Mouse (Mus musculus) hindbrain, embryonic 12.5 days (tissue): ENCODE results near the gene Rbfox2. TPM values are rescaled to one million over a fixed set of nuclear protein-coding genes. Genes with fewer than 3 reads are reported as not detected.

Source experiments
- ATAC-seq: fragments of 200-750 bp; cut with Nextera tagmentation; 2 replicates; pipeline ENCODE4 v1.8.0; 2017; ENCODE audit warnings: moderate TSS enrichment; ENCODE audit not compliant: low FRiP score
- H3K27ac ChIP-seq: fragments of 300-500 bp; sonication (generic); 2 replicates; pipeline ENCODE4 v1.5.1; 2016; ENCODE audit warnings: mild to moderate bottlenecking
- H3K27me3 ChIP-seq: fragments of 300-500 bp; sonication (generic); 2 replicates; pipeline ENCODE4 v1.6.1; 2016; ENCODE audit warnings: mild to moderate bottlenecking
- H3K36me3 ChIP-seq: fragments of 300-500 bp; sonication (generic); 2 replicates; pipeline ENCODE4 v1.6.1; 2016; ENCODE audit warnings: mild to moderate bottlenecking
- H3K4me1 ChIP-seq: fragments of 300-500 bp; sonication (generic); 2 replicates; pipeline ENCODE4 v1.6.1; 2016
- H3K4me2 ChIP-seq: fragments of 300-500 bp; sonication (generic); replicated peaks from 2 replicates; pipeline ENCODE4 v1.6.1; 2016; ENCODE audit warnings: mild to moderate bottlenecking
- H3K4me3 ChIP-seq: fragments of 300-500 bp; sonication (generic); 2 replicates; pipeline ENCODE4 v1.5.1; 2016; ENCODE audit warnings: mild to moderate bottlenecking
- H3K9ac ChIP-seq: fragments of 300-500 bp; sonication (generic); 2 replicates; pipeline ENCODE4 v1.6.1; 2016; ENCODE audit warnings: mild to moderate bottlenecking, moderate library complexity
- H3K9me3 ChIP-seq: fragments of 300-500 bp; sonication (generic); replicated peaks from 2 replicates; pipeline ENCODE4 v1.6.1; 2016; ENCODE audit warnings: mild to moderate bottlenecking
- WGBS: fragments of 180-500 bp; shearing (Covaris S2); methylation state at CpG from one replicate; pipeline ENCODE4 v1.1.7; 2016; 5-methylcytosine and 5-hydroxymethylcytosine counted together
- polyA plus RNA-seq: library from polyadenylated mRNA; unstranded; fragments of >200 nt; fragmentation: Nextera tagmentation; extraction: Ambion mirVana; gene quantifications from 2 replicates; pipeline ENCODE4 v1.2.1, GENCODE M21; 2016

The Rbfox2 gene
- polyA plus RNA-seq, 1 experiment from 2014 or later, result 156 TPM

DNA sequence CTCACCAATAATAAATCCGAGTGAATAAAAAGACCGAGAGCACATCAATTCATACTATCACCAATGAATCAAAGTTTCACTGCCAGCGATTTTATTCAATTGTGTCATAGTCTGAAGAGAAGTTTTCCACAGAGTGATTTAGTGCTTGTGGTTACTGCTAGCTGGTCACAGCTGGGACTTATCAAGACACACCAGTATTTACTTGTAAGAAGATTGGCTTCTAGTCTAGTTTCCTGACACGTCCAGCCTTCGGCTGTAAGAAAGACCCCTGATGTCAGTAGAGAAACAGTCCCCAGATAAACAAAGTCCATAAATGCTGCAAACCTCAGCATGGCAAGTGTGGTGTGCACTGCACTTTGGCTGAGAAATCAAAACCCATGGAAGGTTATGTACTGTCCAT is 145.4 kb downstream of the Rbfox2 start:
- Histone ChIP-seq H3K4me2 (no peak overlapping the region), H3K36me3 (no peaks in the 10 kb centered on the region), H3K27me3 (no peaks in the 10 kb centered on the region), H3K27ac (no peak overlapping the region), H3K4me3 (no peak overlapping the region), H3K4me1 (peaks cover 15% of the 10 kb centered on the region), H3K9me3 (no peaks in the 10 kb centered on the region), H3K9ac (no peak overlapping the region)
- WGBS, result 73% methylated on average over 5 of the region's 5 CpGs
- ATAC-seq, result no peak

DNA sequence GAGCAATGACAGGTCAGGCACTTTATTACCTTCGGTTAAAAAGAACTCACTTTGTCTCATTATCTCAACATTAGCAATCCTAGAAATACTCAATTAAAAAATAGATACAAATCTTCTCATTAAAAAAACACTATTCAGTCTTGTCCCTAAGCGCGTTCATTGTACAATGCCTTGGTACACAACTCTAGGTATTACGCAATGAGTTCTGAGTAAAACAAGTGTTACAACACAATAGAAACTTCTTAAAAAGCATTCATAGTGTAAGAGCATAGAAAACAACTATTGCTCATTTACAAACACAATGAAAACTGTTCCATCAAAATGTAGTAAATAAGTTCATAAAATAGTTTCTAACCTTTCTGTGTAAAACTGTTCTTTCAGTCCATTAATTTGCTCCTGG is 146.0 kb downstream of the Rbfox2 start:
- Histone ChIP-seq H3K4me1 (peaks cover 20% of the 10 kb centered on the region), H3K9me3 (no peaks in the 10 kb centered on the region), H3K4me2 (no peak overlapping the region), H3K4me3 (no peak overlapping the region), H3K27ac (no peak overlapping the region), H3K9ac (no peak overlapping the region), H3K36me3 (no peaks in the 10 kb centered on the region), H3K27me3 (no peaks in the 10 kb centered on the region)
- WGBS, result 94% methylated on average over 4 of the region's 4 CpGs
- no peak for ATAC-seq

DNA sequence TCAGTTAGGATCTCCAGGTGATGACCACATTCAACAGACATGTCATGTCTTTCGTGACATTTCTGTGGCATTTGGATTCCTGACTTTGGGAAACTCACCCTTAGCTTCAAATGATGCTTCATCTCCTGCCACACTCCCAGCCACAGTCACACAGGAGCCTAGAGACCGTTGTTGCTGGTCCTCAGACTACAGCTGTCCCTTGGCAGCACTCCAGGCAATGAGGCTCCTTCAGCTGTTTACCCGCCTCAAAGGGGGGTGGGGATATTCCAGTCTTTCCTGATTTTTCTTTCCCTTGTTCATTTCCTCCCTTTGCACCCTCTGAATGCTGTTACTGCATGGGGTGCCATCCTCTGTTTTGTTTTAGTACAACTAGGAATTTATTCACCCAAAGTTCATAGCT is 150.3 kb downstream of the Rbfox2 start:
- Histone ChIP-seq H3K9me3 (no peaks in the 10 kb centered on the region), H3K27me3 (no peaks in the 10 kb centered on the region), H3K4me1 (peaks cover 22% of the 10 kb centered on the region), H3K4me3 (no peak overlapping the region), H3K4me2 (no peak overlapping the region), H3K9ac (no peak overlapping the region), H3K36me3 (no peaks in the 10 kb centered on the region), H3K27ac (peak overlapping the region; percentile 12; the same call in 1 of the 2 replicates)
- 49% methylated on average over 3 of the region's 3 CpGs for whole genome bisulfite sequencing
- no peak for ATAC-seq

DNA sequence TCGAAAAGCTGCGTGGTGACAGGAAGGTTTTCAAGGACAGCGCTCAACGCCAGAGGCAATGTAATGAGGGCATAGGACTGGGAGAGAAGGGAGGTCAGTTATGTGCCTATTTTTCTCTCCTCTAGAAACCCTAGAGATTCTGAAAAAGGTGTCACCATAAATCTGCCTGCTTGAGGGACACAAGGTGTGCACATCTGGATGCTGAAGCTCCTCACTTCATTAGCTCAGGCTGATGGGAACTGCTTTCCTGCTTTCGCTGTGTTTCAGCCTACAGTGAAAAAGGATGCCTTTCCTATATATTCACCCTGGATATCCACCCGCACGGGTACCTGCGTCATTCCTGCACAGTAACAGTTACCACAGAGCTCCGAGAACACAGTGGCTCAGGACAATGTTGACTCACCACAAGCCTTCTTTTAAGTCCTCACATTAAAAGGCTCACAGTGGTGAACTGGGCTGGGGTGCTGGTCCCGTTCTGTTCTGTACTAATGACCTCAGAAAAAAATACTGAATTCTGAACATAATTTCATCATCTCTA is 152.5 kb downstream of the Rbfox2 start:
- Histone ChIP-seq H3K4me1 (peaks cover 40% of the 10 kb centered on the region), H3K9me3 (no peaks in the 10 kb centered on the region), H3K36me3 (0 out of 2 replicates have a peak, but pooled peaks cover under 1% of the 10 kb centered on the region), H3K9ac (no peak overlapping the region), H3K4me3 (no peak overlapping the region), H3K27me3 (no peaks in the 10 kb centered on the region), H3K4me2 (peak overlapping the region; percentile 61; the same call in 1 of the 2 replicates), H3K27ac (peak overlapping the region; percentile 95; the same call in 1 of the 2 replicates)
- WGBS, result 70% methylated on average over 10 of the region's 10 CpGs
- ATAC-seq, result no peak

DNA sequence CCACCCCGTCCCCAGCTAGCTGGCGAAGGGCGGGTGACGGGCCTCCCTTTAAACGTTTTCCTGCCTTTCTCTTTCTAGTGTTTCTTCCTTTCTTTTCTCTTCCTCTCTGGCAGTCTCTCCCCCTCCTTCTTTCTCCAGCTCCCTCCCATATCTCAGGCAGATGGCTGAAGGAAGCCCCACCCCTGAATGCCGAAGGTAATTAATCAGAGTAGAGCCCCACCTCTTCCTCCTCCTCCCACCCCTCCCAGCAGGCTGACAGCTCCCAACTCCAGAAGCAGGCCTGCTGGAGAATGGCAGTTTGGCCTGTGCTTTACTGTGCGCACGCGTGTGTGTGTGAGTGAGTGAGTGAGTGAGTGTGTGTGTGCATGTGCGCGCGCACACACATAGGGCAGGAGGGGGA is 153.2 kb downstream of the Rbfox2 start:
- Histone ChIP-seq H3K27me3 (no peaks in the 10 kb centered on the region), H3K4me2 (peak overlapping the region; percentile 61), H3K27ac (peak overlapping the region; percentile 95), H3K4me1 (peaks cover 47% of the 10 kb centered on the region), H3K9me3 (no peaks in the 10 kb centered on the region), H3K9ac (peak overlapping the region; percentile 75), H3K4me3 (peak overlapping the region; percentile 64), H3K36me3 (0 out of 2 replicates have a peak, but pooled peaks cover 2% of the 10 kb centered on the region)
- 2% methylated on average over 12 of the region's 12 CpGs for WGBS
- peak; percentile 93 for ATAC-seq

DNA sequence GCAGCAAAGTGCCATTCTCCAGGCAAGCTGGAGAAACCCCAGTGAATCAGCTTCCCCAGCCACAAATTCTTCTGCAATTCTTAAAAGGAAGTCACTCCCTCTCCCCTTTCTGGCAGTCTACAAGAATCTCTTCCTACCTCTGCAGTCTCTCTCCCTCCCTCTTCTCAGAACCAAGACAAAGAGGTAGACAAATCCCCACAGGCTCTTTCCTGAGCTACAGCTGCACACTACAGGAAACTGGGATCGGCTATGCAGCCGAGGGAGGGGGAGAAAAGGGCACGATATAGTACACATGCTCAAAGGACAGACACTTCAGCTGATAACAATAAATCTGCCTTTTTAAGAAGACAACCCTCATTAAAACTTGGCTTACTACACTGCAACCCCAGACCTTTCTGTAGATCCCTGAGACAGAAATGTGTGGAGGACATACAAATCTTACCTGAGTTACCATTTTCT is 153.7 kb downstream of the Rbfox2 start:
- Histone ChIP-seq H3K9me3 (no peaks in the 10 kb centered on the region), H3K9ac (peak overlapping the region; percentile 75), H3K27ac (peak overlapping the region; percentile 95), H3K4me2 (peak overlapping the region; percentile 61), H3K4me1 (peaks cover 51% of the 10 kb centered on the region), H3K36me3 (0 out of 2 replicates have a peak, but pooled peaks cover 2% of the 10 kb centered on the region), H3K27me3 (no peaks in the 10 kb centered on the region), H3K4me3 (peak overlapping the region; percentile 64)
- 0% methylated on average over 3 of the region's 3 CpGs for WGBS
- ATAC-seq, result peak; percentile 82

DNA sequence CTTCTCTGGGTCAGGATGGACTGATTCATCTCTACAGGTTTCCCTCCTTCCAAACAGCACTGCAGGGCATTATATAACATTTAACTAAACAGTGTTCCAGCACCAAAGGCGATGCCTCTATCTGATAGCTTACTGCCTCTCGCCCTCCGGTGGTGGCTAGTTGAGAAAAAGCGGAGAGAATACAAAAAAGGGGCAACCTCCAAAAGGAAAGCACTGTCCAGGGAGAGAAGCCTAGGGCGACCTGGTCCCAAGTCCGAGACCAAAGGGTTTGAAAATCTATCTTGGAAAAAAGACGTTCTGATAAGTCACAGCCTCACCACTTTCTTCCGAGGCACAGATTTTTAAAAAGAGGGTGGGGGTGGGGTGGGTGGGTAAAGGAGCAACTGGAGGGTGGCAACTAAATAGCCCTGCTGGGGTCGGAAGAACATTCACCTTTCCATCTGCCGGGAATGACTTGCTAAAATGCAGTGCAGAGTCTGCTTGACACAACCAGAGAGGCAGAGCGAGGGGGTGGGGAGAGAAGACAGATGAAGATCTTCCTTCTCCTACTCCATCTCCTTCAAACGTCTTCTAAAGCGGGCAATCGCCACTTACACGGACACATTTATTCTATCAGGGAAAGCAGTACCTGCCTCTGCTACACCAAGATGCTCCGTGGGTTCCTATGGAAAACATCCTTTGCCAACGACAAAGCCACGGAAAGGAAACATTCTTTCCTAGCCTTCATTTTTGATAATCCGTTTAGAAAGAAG is 154.3 kb downstream of the Rbfox2 start:
- 0 out of 2 replicates have a peak, but pooled peaks cover 2% of the 10 kb centered on the region for H3K36me3 ChIP-seq
- peak overlapping the region; percentile 95 for H3K27ac ChIP-seq
- peak overlapping the region; percentile 61 for H3K4me2 ChIP-seq
- H3K27me3 ChIP-seq, result no peaks in the 10 kb centered on the region
- ATAC-seq, result no peak
- H3K4me3 ChIP-seq, result peak overlapping the region; percentile 64
- 2% methylated on average over 19 of the region's 19 CpGs for WGBS
- H3K4me1 ChIP-seq, result peaks cover 52% of the 10 kb centered on the region
- H3K9me3 ChIP-seq, result no peaks in the 10 kb centered on the region
- H3K9ac ChIP-seq, result peak overlapping the region; percentile 75

DNA sequence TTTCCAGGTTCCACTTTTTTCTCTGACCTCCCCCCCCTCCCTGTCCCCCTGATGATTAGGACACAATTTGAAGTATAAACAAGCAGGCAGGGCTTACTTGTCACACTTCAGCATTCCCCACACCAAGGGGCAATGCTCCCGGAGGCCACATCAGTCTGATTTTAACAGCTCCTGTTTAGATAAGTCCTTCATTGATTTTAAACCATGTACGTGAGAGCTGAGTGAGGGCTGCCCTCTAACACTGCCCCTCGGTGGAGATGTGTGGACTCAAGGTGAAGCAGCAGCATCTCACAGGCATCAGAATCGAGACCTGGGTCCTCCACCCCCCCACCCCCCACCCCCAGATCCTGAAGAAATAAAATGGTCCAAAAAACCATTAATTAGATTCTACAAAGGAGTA is 155.0 kb downstream of the Rbfox2 start:
- H3K4me1 ChIP-seq, result peaks cover 53% of the 10 kb centered on the region
- WGBS, result 8% methylated on average over 4 of the region's 4 CpGs
- no peak for ATAC-seq

DNA sequence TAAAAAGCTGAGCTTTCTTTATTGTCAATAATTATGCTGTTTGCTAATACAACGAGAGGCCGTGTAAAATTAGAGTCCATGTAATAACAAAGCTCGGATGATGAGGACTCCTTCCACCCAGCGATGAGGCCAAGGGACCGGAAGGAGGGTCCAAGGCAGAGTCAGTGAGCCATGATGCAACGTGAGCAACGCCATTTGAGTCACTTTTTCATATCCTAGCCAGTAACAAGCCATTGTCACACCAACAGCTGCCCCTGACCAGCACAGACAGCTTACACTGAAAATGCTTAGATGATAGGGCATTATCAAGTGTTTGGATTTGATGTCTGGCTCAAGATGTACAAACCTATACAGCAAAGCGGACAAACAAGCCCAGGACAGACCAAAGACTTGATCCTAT is 155.6 kb downstream of the Rbfox2 start:
- peak overlapping the region; percentile 62; the same call in 1 of the 2 replicates for H3K27ac ChIP-seq
- peak overlapping the region; percentile 64 for H3K4me3 ChIP-seq
- H3K4me2 ChIP-seq, result peak overlapping the region; percentile 61
- H3K36me3 ChIP-seq, result 0 out of 2 replicates have a peak, but pooled peaks cover 2% of the 10 kb centered on the region
- H3K9ac ChIP-seq, result peak overlapping the region; percentile 75
- ATAC-seq, result no peak
- 37% methylated on average over 8 of the region's 8 CpGs for WGBS
- no peaks in the 10 kb centered on the region for H3K9me3 ChIP-seq
- no peaks in the 10 kb centered on the region for H3K27me3 ChIP-seq
- peaks cover 49% of the 10 kb centered on the region for H3K4me1 ChIP-seq

More for the DNA sequence above, 155.0 kb downstream of the Rbfox2 start:
- Histone ChIP-seq H3K9ac (peak overlapping the region; percentile 75), H3K9me3 (no peaks in the 10 kb centered on the region), H3K27ac (no peak overlapping the region), H3K27me3 (no peaks in the 10 kb centered on the region), H3K4me2 (peak overlapping the region; percentile 61), H3K4me3 (peak overlapping the region; percentile 64), H3K36me3 (0 out of 2 replicates have a peak, but pooled peaks cover 2% of the 10 kb centered on the region)

DNA sequence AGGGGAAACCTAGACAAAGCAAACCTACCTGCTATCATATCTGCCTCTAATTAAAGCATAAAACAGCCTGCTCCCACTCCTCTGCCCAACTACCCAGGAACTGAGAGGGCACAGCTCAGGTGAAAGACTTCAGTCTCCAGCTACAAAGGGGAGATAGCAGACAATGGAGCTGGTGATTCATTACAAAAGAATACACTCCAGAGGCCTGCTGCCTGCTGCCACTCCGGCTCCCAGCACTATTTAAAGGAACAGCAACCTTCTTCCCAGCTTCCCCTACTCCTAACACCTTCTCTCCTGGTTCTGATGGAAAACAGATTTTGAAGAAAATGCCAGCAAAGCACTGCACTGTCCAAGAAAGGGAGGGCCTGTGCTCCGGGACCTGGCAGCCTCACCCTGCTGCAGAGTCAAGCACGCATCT is 156.4 kb downstream of the Rbfox2 start:
- Histone ChIP-seq H3K27ac (peak overlapping the region; percentile 92), H3K4me3 (peak overlapping the region; percentile 64), H3K27me3 (no peaks in the 10 kb centered on the region), H3K4me1 (peaks cover 46% of the 10 kb centered on the region), H3K36me3 (0 out of 2 replicates have a peak, but pooled peaks cover 2% of the 10 kb centered on the region), H3K9ac (peak overlapping the region; percentile 75), H3K4me2 (peak overlapping the region; percentile 61), H3K9me3 (no peaks in the 10 kb centered on the region)
- WGBS, result 7% methylated on average over 3 of the region's 3 CpGs
- ATAC-seq, result no peak

DNA sequence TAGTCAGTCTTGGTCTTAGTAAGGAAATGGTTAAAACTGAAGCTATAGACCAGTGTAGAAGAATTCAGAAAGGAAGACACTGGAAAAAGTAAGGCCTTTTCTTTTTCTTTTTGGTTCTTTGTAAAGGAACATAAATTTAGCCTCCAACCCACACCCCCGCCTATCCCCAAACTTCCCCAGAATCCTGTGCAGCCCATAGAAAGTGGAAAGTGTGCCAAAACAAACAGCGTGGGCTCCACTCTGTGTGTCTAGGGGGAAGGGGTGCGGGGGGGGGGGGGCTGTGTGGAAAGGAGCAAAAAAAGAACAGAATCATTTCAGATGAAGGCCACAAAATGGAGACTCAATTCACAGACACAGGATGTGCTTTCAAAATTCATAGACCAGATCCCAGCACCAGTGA is 156.8 kb downstream of the Rbfox2 start:
- Histone ChIP-seq H3K9ac (peak overlapping the region; percentile 75), H3K9me3 (no peaks in the 10 kb centered on the region), H3K4me2 (peak overlapping the region; percentile 61), H3K27me3 (no peaks in the 10 kb centered on the region), H3K4me1 (peaks cover 49% of the 10 kb centered on the region), H3K27ac (peak overlapping the region; percentile 92), H3K36me3 (0 out of 2 replicates have a peak, but pooled peaks cover 2% of the 10 kb centered on the region), H3K4me3 (peak overlapping the region; percentile 64)
- ATAC-seq, result no peak
- 35% methylated on average over 3 of the region's 3 CpGs for WGBS

DNA sequence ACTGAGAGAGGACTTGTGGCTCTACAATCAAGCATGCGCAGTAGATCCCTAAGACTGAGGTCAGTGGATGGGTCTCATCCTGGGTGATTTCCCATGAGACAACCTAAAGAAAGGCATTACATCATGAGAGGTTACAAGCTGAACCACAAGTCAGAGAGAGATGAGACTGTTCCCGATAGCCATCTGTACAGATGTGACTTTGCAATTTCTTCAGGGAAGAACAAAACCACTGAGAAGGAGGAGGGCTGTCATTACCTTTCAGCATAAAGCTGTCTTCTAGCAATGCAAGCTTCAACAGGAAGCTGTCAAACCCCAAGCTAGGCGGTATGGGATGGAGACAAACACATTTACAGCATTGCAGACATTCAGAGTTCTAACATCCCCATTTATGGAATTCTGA is 157.3 kb downstream of the Rbfox2 start:
- Histone ChIP-seq H3K9me3 (no peaks in the 10 kb centered on the region), H3K4me1 (peaks cover 50% of the 10 kb centered on the region), H3K4me3 (peak overlapping the region; percentile 64), H3K27me3 (no peaks in the 10 kb centered on the region), H3K36me3 (0 out of 2 replicates have a peak, but pooled peaks cover 2% of the 10 kb centered on the region), H3K9ac (peak overlapping the region; percentile 75; the same call in 1 of the 2 replicates), H3K4me2 (peak overlapping the region; percentile 61), H3K27ac (peak overlapping the region; percentile 92; the same call in 1 of the 2 replicates)
- no peak for ATAC-seq
- 68% methylated on average over 3 of the region's 3 CpGs for WGBS
